Mouse (Mus musculus): ENCODE measurements around the gene Dbp.

DNA sequence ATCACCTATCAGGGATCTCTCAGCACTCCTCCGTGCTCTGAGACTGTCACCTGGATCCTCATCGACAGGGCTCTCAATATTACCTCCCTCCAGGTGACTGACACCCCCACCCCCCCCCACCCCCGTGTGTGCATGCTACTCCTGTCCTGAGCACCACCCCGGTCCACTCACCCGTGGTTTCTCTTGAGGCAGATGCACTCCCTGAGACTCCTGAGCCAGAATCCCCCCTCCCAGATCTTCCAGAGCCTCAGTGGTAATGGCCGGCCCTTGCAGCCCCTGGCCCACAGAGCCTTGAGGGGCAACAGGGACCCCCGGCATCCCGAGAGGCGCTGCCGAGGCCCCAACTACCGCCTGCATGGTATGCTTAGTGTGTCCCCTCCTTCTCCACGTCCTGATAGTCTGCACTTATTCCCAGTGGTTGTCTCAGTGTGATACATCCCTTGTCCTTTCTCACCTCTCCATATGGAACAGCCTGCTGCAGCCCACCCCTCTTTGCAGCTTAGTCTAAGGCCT lies 1.3 kb upstream of the Dbp start:
- TF ChIP-seq MAX (IDR thresholded peaks at IDR 0.05; ENCODE audit: low read length) (no peak), CTCF (conservative IDR thresholded peaks at IDR 0.05 in 1 of 2, IDR thresholded peaks at IDR 0.05 in 1 of 2; ENCODE audit: low read depth in 2 of 2, low read length in 2 of 2) (no peak), POLR2A (IDR thresholded peaks at IDR 0.05; ENCODE audit: low read depth, low read length) (no peak), CHD2 (IDR thresholded peaks at IDR 0.05; ENCODE audit: low read length) (no peak), ZKSCAN1 (IDR thresholded peaks at IDR 0.05; ENCODE audit: borderline replicate concordance, low read depth, low read length) (no peak)
